Mouse (Mus musculus) forebrain, embryonic 10.5 days (tissue): Measurements from ENCODE around the gene Rrp1. TPM values are rescaled to one million over a fixed set of nuclear protein-coding genes. Genes with fewer than 3 reads are reported as not detected.

ENCODE experiments used
- DNase-seq: peaks from one replicate; pipeline ENCODE4 v3.0.0-alpha.2; 2017; ENCODE audit warnings: low spot score; ENCODE audit errors: extremely low spot score
- H3K27ac ChIP-seq: fragments of 300-500 bp; sonication (generic); 2 replicates; pipeline ENCODE4 v1.5.1; 2016; ENCODE audit warnings: mild to moderate bottlenecking
- H3K27me3 ChIP-seq: fragments of 300-500 bp; sonication (generic); 2 replicates; pipeline ENCODE4 v1.6.1; 2016; ENCODE audit warnings: mild to moderate bottlenecking; ENCODE audit not compliant: poor library complexity, severe bottlenecking
- H3K36me3 ChIP-seq: fragments of 300-500 bp; sonication (generic); replicated peaks from 2 replicates; pipeline ENCODE4 v1.6.1; 2016; ENCODE audit warnings: mild to moderate bottlenecking, moderate library complexity
- H3K4me1 ChIP-seq: fragments of 300-500 bp; sonication (generic); 2 replicates; pipeline ENCODE4 v1.6.1; 2016
- H3K4me3 ChIP-seq: fragments of 300-500 bp; sonication (generic); 2 replicates; pipeline ENCODE4 v1.5.1; 2016; ENCODE audit warnings: mild to moderate bottlenecking, moderate library complexity
- H3K9me3 ChIP-seq: fragments of 300-500 bp; sonication (generic); 2 replicates; pipeline ENCODE4 v1.6.1; 2016; ENCODE audit warnings: mild to moderate bottlenecking, moderate library complexity
- WGBS: fragments of 180-500 bp; shearing (Covaris S2); methylation state at CpG from one replicate; pipeline ENCODE4 v1.1.7; 2016; 5-methylcytosine and 5-hydroxymethylcytosine counted together
- polyA plus RNA-seq: library from polyadenylated mRNA; unstranded; fragments of >200 nt; fragmentation: Nextera tagmentation; extraction: Ambion mirVana; gene quantifications from 2 replicates; pipeline ENCODE4 v1.2.1, GENCODE M21; 2016

Gene Rrp1
- polyA plus RNA-seq, 1 experiment from 2014 or later: 338 TPM

DNA sequence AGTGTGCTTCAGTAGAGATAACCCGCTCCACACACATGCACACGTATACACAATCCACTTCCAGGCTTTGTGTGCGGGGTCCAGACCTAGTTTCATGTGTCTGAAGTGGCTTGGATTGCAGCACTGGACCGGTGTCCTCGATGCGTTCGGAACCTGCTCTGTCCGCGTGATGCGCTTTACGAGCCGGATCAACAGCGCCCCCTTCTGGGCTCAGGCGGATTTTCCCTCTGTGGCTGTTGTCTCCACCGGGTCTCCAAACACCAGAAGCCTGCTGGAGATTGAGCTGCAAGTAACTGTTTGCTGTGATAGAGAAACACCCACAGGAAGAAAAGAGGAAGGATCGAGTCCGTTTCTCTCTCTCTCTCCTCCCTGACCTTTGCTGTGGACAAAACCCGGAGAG lies 20.8 kb downstream of the Rrp1 start:
- 3% methylated on average over 18 of the region's 18 CpGs for WGBS
- no peaks in the 10 kb centered on the region for H3K36me3 ChIP-seq
- H3K9me3 ChIP-seq: no peaks in the 10 kb centered on the region
- H3K27me3 ChIP-seq: peaks cover 57% of the 10 kb centered on the region
- DNase-seq: peak; percentile 77
- H3K27ac ChIP-seq: no peak overlapping the region
- H3K4me3 ChIP-seq: 0 out of 2 replicates have a peak overlapping the region, but pooled peaks have one; percentile 5
- H3K4me1 ChIP-seq: peaks cover 27% of the 10 kb centered on the region

DNA sequence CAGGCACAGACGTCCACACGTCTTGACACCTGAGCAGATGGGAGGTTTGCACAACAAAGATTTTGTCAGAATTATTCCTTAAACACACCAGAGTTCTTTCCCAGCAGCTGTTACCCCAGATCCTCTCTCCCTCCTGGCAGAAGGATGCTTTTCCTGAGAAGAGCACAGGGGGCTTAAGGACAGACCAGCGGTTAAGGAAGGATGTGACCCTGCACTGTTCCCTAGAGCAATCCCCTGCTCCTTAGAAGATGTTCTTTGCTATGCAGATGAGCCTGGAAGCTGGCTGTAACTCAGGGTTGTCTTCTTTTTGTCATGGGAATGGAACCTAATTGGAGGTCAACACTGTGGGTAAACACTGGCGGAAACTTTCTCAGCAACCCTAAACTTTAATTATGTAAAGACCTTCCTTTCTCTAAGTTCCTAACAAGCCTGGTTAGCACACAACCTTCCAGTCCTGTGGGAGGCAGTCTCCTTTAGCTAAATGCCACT lies 21.8 kb downstream of the Rrp1 start:
- H3K9me3 ChIP-seq: no peaks in the 10 kb centered on the region
- peaks cover 20% of the 10 kb centered on the region for H3K4me1 ChIP-seq
- no peaks in the 10 kb centered on the region for H3K36me3 ChIP-seq
- no peak overlapping the region for H3K4me3 ChIP-seq
- DNase-seq: no peak
- H3K27me3 ChIP-seq: peaks cover 53% of the 10 kb centered on the region
- no peak overlapping the region for H3K27ac ChIP-seq
- 13% methylated on average over 4 of the region's 4 CpGs for WGBS

DNA sequence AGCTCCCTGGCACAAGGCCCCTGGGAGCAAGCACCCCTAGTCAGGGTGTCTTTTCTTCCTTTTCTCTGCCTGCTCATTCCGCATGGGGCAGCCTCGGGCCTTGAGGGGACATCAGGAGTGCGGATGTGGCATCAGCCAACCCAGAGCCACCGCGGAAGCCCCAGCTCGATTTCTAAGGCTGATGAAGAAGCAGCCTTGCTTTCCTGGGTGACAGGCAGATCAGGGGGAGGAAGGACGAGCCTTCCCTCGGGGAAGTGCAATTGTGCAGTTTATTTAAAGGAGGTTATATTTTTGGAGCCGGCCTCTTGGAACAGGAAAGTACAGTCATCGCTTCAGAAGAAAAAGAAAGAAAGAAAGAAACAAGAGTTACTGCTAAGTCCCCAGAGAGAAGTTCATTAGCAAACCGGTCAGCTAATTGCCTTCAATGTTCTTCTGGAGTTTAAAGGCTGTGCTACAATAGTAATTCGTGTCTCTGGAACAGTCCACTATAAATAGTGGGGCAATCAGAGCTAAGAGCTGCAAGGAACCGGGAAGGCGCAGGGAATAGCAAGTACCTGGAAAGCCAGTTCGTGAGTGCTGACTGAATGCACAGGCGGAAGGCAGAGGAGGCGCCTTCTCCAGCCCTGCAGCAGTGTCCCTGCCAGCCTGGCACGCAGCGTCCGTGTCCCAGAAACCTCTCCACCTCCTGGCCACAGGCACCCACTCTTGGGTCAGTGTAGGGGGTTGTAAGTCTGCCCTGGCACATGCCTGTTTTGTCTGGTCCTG lies 24.4 kb downstream of the Rrp1 start:
- Histone ChIP-seq H3K9me3 (no peaks in the 10 kb centered on the region), H3K4me3 (no peak overlapping the region), H3K36me3 (no peaks in the 10 kb centered on the region), H3K27me3 (peaks cover 53% of the 10 kb centered on the region), H3K27ac (no peak overlapping the region), H3K4me1 (0 out of 2 replicates have a peak, but pooled peaks cover 11% of the 10 kb centered on the region)
- 66% methylated on average over 20 of the region's 20 CpGs for WGBS
- DNase-seq: no peak

DNA sequence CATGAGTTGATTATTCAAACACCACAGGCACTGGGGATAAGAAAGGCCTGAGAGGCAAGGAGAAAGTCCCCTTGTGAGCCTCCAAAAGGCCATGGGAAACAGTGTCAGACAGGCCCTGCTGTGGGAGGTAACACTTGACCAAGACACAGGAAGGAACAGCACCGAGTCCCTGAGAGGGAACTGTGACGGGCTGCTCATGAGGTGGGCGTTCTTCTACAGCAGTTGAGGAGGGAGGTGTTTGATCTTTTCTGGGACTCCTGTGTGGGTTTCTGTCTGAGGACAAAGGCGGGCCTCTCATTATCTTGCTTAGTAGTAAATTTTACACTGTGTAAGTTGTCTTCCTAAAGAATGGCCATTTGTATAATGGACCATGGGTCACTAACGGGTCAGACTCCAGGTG lies 27.3 kb downstream of the Rrp1 start:
- WGBS: 87% methylated on average over 5 of the region's 5 CpGs
- no peak overlapping the region for H3K27ac ChIP-seq
- no peak for DNase-seq
- H3K27me3 ChIP-seq: peaks cover 27% of the 10 kb centered on the region
- H3K4me1 ChIP-seq: no peaks in the 10 kb centered on the region
- no peaks in the 10 kb centered on the region for H3K9me3 ChIP-seq
- H3K36me3 ChIP-seq: no peaks in the 10 kb centered on the region
- no peak overlapping the region for H3K4me3 ChIP-seq

DNA sequence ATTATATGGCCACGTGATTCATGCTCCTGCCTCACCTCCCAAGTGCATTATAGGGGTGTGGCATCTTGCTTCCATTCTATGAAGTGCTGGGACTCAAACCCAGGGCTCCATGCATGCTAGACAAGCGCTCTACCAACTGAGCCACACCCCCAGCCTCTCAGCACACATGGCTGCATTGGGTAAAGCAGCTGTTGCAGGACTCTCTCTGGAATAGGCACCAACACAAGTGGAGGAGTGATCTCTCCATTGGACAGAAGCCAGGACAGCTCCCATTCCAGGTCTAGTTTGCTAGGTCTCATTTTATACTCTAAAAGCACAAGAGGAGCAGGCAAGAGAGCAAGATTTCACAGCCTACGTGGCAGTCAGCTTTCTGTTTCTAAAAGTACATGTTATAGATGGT lies 29.3 kb downstream of the Rrp1 start:
- DNase-seq: no peak
- Histone ChIP-seq H3K9me3 (peaks cover under 1% of the 10 kb centered on the region; the same call in 1 of the 2 replicates), H3K4me3 (no peak overlapping the region), H3K4me1 (no peaks in the 10 kb centered on the region), H3K27me3 (peaks cover 7% of the 10 kb centered on the region), H3K36me3 (no peaks in the 10 kb centered on the region), H3K27ac (no peak overlapping the region)
- WGBS: 74% methylated on average over 3 of the region's 3 CpGs

DNA sequence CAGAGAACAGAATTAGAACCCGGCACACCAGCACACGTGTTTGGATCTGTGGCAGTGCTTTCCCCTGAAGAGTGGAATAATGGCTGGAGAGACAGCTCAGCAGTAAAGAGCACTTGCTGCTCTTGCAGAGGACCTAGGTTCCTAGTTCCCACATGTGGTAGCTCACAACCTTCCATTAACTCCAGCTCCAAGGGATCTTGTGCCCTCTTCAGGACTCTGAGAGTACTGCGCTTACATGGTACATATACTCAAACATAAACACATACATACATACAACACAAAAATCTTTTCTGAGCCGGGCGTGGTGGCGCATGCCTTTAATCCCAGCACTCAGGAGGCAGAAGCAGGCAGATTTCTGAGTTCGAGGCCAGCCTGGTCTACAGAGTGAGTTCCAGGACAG lies 34.3 kb downstream of the Rrp1 start:
- WGBS: 95% methylated on average over 7 of the region's 7 CpGs
- no peaks in the 10 kb centered on the region for H3K27me3 ChIP-seq
- H3K4me3 ChIP-seq: no peak overlapping the region
- no peak for DNase-seq
- no peaks in the 10 kb centered on the region for H3K4me1 ChIP-seq
- H3K27ac ChIP-seq: no peak overlapping the region
- H3K9me3 ChIP-seq: peaks cover 3% of the 10 kb centered on the region; the same call in 1 of the 2 replicates
- H3K36me3 ChIP-seq: no peaks in the 10 kb centered on the region

DNA sequence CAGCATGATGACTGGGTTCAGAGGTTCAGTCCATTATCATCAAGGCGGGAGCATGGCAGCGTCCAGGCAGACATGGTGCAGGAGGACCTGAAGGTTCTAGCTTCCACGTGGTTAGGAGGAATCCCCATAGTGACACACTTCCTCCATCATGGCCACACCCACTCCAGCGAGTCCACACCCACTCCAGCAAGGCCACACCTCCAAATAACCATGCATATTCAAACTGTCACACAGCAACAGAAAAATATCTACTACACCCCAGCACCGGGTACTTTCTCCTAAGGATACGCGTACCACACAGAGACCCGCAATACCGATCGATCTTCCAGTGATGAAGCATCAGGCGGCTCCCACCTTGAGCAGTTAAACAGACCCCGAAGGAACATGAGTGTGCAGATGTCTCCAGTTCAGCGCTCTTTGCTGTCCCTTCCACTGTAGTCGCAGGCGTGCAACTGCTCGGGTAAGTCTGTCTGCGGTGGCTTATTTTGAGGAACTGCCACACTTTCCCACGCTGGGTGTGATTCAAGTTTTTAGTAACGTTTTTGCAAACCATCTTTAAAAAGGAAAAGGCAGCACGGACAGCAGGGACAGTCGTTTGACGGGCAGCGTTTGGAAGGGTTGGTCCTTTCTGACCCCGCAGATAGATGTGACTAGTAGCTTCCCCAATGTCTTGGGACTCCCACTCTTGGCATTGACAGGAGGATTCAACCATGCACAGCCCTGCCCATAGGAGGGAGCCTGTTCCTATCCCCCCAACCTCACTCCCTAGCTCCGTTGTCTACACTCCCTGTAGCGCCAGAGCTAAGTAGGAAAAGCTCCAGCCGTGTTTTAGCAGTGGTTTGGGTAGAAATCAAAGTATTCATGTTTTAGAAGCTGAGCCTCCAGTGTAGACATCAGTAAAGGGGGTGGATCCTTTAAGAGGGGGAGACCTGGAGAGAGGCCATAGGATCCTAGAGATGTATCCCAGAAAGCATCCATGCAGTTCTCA lies 39.9 kb downstream of the Rrp1 start:
- Histone ChIP-seq H3K27ac (no peak overlapping the region), H3K4me1 (peaks cover 14% of the 10 kb centered on the region), H3K27me3 (no peaks in the 10 kb centered on the region), H3K36me3 (no peaks in the 10 kb centered on the region), H3K9me3 (no peaks in the 10 kb centered on the region), H3K4me3 (no peak overlapping the region)
- WGBS: 73% methylated on average over 27 of the region's 27 CpGs
- DNase-seq: no peak

DNA sequence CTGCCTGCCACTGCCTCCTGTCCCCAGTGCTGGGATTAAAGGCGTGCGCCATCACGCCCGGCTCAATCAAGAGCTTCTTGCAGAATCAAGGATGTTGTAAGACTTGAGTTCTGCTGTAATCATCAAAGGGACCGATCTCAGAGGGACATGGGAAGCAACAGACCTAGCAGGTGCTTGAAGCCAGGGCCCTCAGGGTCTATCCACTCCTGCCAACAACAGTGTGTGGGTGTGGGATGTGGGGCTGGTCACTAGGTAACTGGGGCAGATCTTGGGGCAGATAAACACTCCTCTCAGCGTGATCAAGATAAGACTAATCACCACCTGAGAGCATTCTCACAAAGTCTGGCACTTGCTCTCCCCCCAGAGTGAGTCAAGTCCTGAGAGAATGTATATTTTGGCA lies 41.1 kb downstream of the Rrp1 start:
- H3K9me3 ChIP-seq: no peaks in the 10 kb centered on the region
- H3K27me3 ChIP-seq: no peaks in the 10 kb centered on the region
- H3K4me1 ChIP-seq: peaks cover 25% of the 10 kb centered on the region
- no peak for DNase-seq
- WGBS: 91% methylated on average over 6 of the region's 6 CpGs
- H3K27ac ChIP-seq: no peak overlapping the region
- H3K36me3 ChIP-seq: no peaks in the 10 kb centered on the region
- H3K4me3 ChIP-seq: no peak overlapping the region

DNA sequence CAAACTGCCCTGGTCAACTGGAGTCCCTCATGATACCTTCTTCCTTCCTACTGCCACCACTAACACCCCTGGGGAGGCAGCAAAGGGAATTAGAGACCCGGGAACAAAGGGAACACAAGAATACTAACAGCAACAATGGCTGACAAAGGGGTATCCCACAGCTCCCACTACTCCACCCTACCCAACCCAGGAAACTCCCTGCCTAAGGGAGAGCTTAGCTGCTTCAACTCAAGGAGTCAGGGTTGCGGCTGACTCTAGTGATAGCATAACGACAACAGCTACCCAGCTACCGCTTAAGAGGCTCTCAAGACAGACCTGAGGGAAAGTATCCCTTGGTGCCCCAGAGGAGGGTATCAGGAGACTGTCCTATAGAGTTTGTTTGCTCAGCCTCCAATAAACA lies 45.3 kb downstream of the Rrp1 start:
- WGBS: 43% methylated on average over 4 of the region's 4 CpGs
- DNase-seq: no peak

DNA sequence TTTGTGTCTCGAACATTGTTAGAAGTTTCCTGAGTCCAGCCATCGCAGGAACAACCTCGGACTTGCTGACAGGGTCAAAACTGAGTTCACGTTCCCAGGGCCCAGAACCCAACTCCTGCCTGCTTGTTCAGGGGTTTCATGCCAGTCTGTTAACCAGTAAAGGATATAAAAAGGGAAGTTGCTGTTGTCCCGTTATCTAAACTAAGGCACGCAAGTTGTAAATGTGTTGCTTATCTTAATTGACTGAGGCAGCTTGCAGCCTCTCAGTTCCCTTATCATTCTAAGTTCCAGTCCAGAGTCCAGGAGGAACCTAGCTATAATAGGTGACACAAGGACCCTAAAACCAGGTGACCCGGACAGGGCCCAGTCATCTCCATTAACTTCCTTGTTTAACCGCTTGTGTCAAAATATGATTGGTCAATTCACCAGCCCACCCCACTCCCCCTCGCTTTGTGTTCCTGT lies 46.0 kb downstream of the Rrp1 start:
- H3K9me3 ChIP-seq: no peaks in the 10 kb centered on the region
- whole genome bisulfite sequencing: 80% methylated on average over 9 of the region's 9 CpGs
- no peaks in the 10 kb centered on the region for H3K27me3 ChIP-seq
- no peak overlapping the region for H3K4me3 ChIP-seq
- peaks cover 34% of the 10 kb centered on the region for H3K4me1 ChIP-seq
- H3K27ac ChIP-seq: peak overlapping the region; percentile 62; the same call in 1 of the 2 replicates
- no peaks in the 10 kb centered on the region for H3K36me3 ChIP-seq
- DNase-seq: no peak

More for the DNA sequence above, 45.3 kb downstream of the Rrp1 start:
- H3K9me3 ChIP-seq: no peaks in the 10 kb centered on the region
- no peak overlapping the region for H3K27ac ChIP-seq
- H3K36me3 ChIP-seq: no peaks in the 10 kb centered on the region
- no peak overlapping the region for H3K4me3 ChIP-seq
- H3K4me1 ChIP-seq: peaks cover 34% of the 10 kb centered on the region
- no peaks in the 10 kb centered on the region for H3K27me3 ChIP-seq

DNA sequence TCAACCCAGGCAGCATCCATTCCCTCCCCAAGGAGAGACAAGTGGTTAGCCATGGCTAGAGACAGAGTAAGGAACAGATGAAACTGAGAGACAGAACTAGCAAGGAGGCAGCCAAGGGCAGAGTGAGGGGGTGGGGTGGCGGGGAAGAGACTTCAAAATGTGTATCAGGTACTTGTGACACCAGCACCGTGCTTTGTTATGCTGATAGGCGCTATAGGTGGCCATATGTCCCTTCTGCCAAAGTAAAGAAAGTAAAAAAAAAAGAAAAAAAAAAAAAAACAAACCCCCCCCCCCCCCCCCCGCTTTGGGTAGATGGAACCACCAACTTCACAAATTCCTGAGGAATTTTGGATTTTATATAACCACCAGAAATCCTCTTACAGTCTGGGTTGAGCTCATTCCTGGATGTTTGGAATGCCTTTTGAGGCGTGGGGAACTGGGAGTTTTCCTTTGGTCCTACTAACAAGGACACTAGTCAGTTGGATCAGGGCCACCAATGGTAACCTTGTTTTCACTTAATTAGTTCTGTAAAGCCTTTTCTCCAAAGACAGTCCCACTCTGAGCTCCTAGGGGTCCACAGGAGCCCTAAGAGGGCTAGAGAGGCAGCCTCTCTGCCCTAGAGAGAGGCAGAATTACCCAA lies 46.5 kb downstream of the Rrp1 start:
- Histone ChIP-seq H3K36me3 (no peaks in the 10 kb centered on the region), H3K27ac (peak overlapping the region; percentile 62; the same call in 1 of the 2 replicates), H3K27me3 (no peaks in the 10 kb centered on the region), H3K9me3 (no peaks in the 10 kb centered on the region), H3K4me3 (no peak overlapping the region), H3K4me1 (peaks cover 34% of the 10 kb centered on the region)
- 56% methylated on average over 5 of the region's 5 CpGs for WGBS
- DNase-seq: no peak

DNA sequence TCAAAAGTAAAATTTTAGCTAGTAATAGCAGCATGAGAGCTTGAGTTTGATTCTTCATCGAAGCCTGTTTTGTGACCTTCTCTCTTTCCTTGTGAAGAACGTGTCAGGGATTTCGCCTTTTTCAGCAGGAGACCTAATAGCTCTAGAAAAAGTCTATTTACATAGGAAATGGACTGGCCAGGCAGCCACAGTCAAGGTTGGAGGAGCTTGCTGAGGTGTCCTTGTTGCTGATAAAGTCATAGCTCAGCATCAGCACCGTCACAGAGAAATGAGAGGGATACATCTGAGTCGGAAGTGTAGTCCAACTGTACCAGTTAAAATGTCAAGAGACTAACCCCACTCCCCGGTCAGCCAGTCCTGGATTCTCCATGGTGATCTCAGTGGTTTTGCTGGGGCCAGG lies 47.3 kb downstream of the Rrp1 start:
- Histone ChIP-seq H3K27me3 (no peaks in the 10 kb centered on the region), H3K9me3 (no peaks in the 10 kb centered on the region), H3K27ac (no peak overlapping the region), H3K36me3 (no peaks in the 10 kb centered on the region), H3K4me3 (no peak overlapping the region), H3K4me1 (peaks cover 34% of the 10 kb centered on the region)
- DNase-seq: no peak
- WGBS: 89% methylated on average over 6 of the region's 6 CpGs
